Mouse (Mus musculus) cerebellum, postnatal 10 days (tissue): ENCODE measurements around the gene Zfp697.
"Not testable (repeated sequence)": the region's sequence is repeated elsewhere in the genome, so short reads cannot be mapped to it uniquely, and the experiment has no call there.

Experiments
- DNase-seq, 2 experiments: peaks; one replicate each; pipeline ENCODE4 v3.0.0; 2021; ENCODE audit warnings: mixed read lengths in 2 of 2

The Zfp697 gene

GRCm38 (mm10) chr3:98422926-98423325, 40.7 kb downstream of the Zfp697 start:
- DNase-seq = no peak

DNA sequence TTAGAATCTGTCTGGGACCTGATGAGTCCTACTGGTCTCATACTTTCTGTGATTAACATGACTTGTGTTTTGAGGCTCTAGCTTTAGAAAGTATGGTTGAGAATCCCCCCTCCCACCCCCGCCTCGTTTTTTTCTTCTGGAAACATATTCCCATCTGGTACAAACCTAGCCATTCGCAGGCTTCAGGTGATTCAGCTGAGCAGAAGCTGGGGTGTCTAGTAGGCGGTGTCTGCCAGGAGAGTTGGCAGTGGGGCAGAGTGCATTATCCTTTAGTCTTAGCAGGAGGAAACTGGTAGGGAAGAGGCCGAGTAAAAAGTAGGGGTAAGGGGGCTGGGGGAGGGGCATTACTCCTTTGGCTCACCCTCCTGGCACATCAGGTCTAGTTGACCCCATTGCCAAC, 44.5 kb downstream of the Zfp697 start:
- no peak for DNase-seq

- DNase-seq = no peak
Measured at GRCm38 (mm10) chr3:98427260-98427599, 45.0 kb downstream of the Zfp697 start.

DNA sequence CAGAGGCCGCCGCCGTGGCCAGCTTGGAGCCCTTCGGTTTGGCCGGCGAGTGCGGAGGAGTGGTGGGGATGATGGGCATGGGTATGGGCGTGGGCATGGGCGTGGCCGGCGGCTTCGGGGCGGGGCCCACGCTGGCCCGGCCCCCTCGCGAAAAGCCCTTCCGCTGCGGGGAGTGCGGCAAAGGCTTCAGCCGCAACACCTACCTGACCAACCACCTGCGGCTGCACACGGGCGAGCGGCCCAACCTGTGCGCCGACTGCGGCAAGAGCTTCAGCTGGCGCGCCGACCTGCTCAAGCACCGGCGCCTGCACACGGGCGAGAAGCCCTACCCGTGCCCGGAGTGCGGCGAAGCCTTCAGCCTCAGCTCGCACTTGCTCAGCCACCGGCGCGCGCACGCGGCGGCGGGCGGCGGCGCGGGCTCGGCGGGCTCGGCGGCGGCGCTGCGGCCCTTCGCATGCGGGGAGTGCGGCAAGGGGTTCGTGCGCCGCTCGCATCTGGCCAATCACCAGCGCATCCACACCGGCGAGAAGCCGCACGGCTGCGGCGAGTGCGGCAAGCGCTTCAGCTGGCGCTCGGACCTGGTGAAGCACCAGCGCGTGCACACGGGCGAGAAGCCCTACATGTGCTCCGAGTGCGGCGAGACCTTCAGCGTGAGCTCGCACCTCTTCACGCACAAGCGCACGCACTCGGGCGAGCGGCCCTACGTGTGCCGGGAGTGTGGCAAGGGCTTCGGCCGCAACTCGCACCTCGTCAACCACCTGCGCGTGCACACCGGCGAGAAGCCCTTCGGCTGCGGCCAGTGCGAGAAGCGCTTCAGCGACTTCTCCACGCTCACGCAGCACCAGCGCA, 45.6 kb downstream of the Zfp697 start:
- DNase-seq = peak; percentile 95 to 97

GRCm38 (mm10) chr3:98428449-98428775, 46.2 kb downstream of the Zfp697 start:
- no peak for DNase-seq

GRCm38 (mm10) chr3:98428928-98429525, 46.8 kb downstream of the Zfp697 start:
- peak in 1 of 2 experiments; percentile 29 for DNase-seq

DNA sequence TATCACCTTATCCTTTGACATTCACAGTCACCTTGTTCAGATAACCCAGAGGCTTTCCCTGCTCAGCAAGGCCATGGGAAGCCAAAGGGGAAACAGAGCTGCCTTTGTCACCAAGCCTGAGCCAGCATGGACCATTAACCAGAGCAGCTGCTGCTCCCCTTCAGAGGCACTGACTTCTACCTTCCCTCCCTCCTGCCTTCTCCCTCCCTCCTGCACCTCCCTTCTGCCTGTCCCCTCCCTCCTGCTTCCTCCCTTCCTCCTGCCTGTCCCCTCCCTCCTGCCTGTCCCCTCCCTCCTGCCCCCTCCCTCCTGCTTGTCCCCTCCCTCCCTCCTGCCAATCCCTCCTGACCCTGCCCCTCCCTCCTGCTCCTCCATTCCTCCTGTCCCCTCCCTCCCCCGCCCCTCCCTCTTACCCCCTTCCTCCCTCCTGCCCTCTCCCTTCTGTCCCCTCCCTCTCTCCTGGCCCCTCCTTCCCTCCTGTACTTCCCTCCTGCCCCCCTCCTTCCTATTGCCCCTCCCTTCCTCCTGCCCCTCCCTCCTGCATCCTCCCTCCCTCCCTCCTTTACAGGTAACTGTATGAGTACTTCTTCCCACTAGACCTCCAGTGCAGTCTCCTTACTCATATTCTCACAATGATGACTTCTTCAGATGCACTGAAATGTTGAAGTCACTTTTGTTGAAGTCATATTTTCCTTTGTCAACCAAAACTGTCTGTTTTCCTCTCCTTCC, 52.0 kb downstream of the Zfp697 start:
- no peak for DNase-seq

- DNase-seq = no peak
Measured at GRCm38 (mm10) chr3:98435030-98435429, 52.8 kb downstream of the Zfp697 start.

- not testable (repeated sequence) for DNase-seq
Measured at GRCm38 (mm10) chr3:98442245-98442644, 60.0 kb downstream of the Zfp697 start.

GRCm38 (mm10) chr3:98443149-98443779, 61.0 kb downstream of the Zfp697 start:
- DNase-seq = peak in 1 of 2 experiments; percentile 19

GRCm38 (mm10) chr3:98443924-98444323, 61.7 kb downstream of the Zfp697 start:
- DNase-seq = not testable (repeated sequence)

DNA sequence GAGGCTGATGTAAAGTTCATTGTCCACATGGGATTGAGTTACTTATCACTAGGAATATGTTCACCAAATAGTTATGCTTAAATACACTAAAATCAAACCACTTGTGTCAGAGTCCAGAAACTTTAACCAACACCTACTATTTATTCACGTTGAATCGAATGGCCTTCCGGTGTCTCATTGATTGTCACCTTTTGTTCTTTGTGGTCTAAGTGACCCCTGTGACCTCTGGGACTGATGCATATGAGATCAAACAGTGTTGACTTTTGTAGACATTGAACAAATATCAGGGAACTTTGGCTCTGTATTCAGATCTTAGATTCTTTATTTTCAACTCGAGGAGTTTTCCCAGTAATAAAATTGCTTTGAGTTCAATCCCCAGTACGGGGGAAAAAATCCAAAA, 71.5 kb downstream of the Zfp697 start:
- DNase-seq = not testable (repeated sequence)

DNA sequence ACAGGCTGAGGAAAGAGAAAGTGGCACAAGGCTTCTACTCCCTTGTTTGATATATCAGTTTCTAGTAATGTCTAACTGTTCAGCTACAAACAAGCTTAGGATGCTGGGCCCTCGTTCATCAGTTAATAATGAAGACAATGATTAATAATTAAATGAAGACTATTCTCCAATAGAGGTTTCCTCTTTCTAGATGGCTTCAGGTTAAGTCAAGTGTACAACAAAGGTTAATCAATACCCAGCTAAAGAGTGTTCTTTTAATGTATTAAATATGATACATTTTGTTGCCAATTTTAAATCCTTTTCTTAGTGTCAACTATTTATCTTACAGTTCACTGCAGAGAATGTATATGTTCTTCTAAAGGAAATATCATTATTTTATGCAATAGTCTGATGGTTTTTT, 74.8 kb downstream of the Zfp697 start, which contains the start of gene Gm4450:
Gene Gm4450, minus strand, starts transcription at position 101 of the 400 bp plus-strand sequence.
- not testable (repeated sequence) for DNase-seq

- not testable (repeated sequence) for DNase-seq
Measured at GRCm38 (mm10) chr3:98469323-98469722, 87.1 kb downstream of the Zfp697 start.

DNA sequence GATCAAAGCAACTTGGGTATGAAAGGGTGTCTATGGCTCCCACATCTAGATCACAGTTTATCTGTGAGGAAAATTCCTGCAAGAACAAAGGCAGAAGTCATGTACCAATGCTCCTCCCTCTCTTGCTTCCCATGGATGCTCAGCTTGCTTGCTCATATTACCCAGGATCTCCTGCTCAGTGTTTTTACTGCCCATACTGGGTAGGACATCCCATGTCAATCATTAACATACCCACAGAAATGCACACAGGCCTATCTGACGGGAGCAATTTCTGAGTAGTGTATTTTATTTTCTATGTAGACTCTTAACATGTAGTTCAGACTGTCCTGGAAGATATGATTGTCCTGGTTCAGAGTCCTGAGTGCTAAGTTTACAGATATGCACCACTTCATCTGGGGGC, 88.8 kb downstream of the Zfp697 start:
- DNase-seq = not testable (repeated sequence)

DNA sequence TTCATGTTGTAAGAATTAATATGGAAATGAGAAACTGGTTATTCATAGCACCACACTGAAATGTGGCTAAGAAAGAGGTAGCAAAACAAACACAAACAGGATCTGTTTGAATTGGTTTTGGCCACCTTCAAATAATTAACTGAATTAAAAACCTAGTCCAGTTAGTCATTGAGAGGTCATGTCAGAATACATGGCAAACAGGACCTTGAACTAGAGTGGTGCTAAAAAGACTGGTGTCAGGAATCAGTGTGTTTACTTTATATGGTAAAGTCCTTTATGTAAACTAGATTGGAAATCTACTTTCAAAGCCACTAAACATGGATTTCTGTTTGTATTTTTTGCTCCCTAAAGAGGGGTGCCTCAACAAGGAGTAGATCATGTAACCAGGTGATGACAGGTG, 89.2 kb downstream of the Zfp697 start:
- not testable (repeated sequence) for DNase-seq

- not testable (repeated sequence) for DNase-seq
Measured at GRCm38 (mm10) chr3:98494184-98494583, 111.9 kb downstream of the Zfp697 start.

- not testable (repeated sequence) for DNase-seq
Measured at GRCm38 (mm10) chr3:98495055-98495454, 112.8 kb downstream of the Zfp697 start.

DNA sequence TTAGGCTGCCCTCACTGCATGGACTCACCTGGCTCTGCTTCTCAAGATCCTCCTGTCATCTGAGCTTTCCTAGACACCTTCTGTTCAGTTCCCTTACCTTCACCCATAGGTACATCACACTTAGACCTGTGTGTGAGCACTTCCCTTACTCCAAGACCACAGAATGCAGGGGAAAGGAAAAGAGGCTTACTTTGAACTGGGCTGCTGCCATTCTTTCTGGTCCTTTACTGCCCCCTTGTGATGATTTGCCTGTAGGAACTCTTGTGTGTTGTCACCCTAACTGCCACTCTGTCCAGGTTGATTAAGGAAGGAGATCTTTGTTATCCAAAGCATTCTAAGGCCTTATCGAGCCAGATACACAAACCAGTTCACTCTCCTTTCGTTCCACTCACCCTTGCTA, 114.5 kb downstream of the Zfp697 start:
- DNase-seq = not testable (repeated sequence)

DNA sequence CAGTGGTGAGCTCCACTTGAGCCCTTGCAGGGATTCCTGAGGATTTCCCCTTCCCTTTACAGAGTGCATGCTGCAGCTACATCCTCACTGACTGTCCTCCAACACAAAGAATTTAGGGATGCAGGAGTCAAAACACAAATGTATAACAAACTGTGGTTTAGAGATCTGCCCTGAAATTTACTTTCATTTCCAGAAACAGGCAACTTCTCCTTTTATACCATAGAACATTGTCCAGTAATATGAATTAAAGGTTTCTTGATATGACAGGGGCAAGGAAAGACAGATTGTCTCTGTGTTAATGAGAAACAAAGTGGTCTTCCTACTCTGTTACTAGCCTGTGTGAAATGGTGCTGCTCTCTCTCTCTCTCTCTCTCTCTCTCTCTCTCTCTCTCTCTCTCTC, 115.1 kb downstream of the Zfp697 start:
- not testable (repeated sequence) for DNase-seq

DNA sequence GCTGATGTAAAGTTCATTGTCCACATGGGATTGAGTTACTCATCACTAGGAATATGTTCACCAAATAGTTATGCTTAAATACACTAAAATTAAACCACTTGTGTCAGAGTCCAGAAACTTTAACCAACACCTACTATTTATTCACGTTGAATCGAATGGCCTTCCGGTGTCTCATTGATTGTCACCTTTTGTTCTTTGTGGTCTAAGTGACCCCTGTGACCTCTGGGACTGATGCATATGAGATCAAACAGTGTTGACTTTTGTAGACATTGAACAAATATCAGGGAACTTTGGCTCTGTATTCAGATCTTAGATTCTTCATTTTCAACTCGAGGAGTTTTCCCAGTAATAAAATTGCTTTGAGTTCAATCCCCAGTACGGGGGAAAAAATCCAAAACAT, 125.0 kb downstream of the Zfp697 start:
- not testable (repeated sequence) for DNase-seq

- not testable (repeated sequence) for DNase-seq
Measured at GRCm38 (mm10) chr3:98510414-98510813, 128.2 kb downstream of the Zfp697 start, which contains the start of gene Hsd3b4. Hsd3b4 (minus strand) TSS chr3:98510514.

DNA sequence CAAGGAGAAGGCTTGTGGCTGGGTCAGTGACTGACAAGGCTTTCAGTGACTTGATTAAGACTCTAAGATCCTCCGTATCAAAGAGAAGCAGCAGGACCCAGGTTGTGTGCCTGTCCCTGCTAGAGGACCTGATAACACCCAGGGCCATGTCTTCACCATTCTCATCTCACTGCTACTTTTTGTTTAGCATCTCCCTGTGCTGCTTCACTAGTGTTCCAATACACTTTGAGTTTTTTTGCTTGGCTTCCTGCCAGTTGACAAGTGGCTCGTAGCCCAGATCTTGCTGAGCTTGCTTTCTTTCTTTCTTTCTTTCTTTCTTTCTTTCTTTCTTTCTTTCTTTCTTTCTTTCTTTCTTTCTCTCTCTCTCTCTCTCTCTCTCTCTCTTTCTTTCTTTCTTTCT, 140.5 kb downstream of the Zfp697 start:
- DNase-seq = not testable (repeated sequence)
